Mouse (Mus musculus): ENCODE measurements at regions not wholly inside any gene's neighbourhood (a gene's known extent, or its start where the extent isn't known, plus 50 kb on each side); places are given as distances from the start of the nearest gene placed in this dataset.

- Histone ChIP-seq H3K9me3 (ENCODE audit: low read depth, low read length) (no peaks in the 10 kb centered on the region), H3K27me3 (ENCODE audit: insufficient read depth, low read length) (peaks cover 59% of the 10 kb centered on the region), H3K27ac (ENCODE audit: low read depth) (0 out of 2 replicates have a peak overlapping the region, but pooled peaks have one; percentile 12), H3K36me3 (ENCODE audit: insufficient read depth) (no peaks in the 10 kb centered on the region), H3K4me2 (peak overlapping the region; percentile 69), H3K4me3 (ENCODE audit: low read depth, low read length) (peak overlapping the region; percentile 24; the same call in 1 of the 2 replicates), H3K9ac (0 out of 2 replicates have a peak overlapping the region, but pooled peaks have one; percentile 23), H3K4me1 (ENCODE audit: insufficient read depth) (peaks cover 3% of the 10 kb centered on the region; the same call in 1 of the 2 replicates)
- WGBS: 0% methylated on average over 14 of the region's 14 CpGs
- ATAC-seq (ENCODE audit: insufficient read depth) (peak; percentile 66), DNase-seq (peak; percentile 80)
- TF ChIP-seq CTCF (IDR thresholded peaks at IDR 0.05; ENCODE audit: low read depth): no peak
These were observed 86.3 kb upstream of the Pax2 start for GRCm38 (mm10) chr19:44669535-44669958.

GRCm38 (mm10) chr19:44674621-44675245 lies 81.1 kb upstream of the Pax2 start:
- H3K27me3 ChIP-seq (ENCODE audit: insufficient read depth, low read length): peaks cover 91% of the 10 kb centered on the region
- H3K4me1 ChIP-seq (ENCODE audit: insufficient read depth): peaks cover 3% of the 10 kb centered on the region; the same call in 1 of the 2 replicates
- no peak for TF ChIP-seq CTCF (IDR thresholded peaks at IDR 0.05; ENCODE audit: low read depth)
- H3K36me3 ChIP-seq (ENCODE audit: insufficient read depth): no peaks in the 10 kb centered on the region
- DNase-seq: peak; percentile 30
- 6% methylated on average over 45 of the region's 45 CpGs for WGBS
- no peaks in the 10 kb centered on the region for H3K9me3 ChIP-seq (ENCODE audit: low read depth, low read length)
- H3K27ac ChIP-seq (ENCODE audit: low read depth): no peak overlapping the region
- no peak overlapping the region for H3K9ac ChIP-seq
- peak overlapping the region; percentile 40; the same call in 1 of the 2 replicates for H3K4me2 ChIP-seq
- H3K4me3 ChIP-seq (ENCODE audit: low read depth, low read length): peak overlapping the region; percentile 21
- no peak for ATAC-seq (ENCODE audit: insufficient read depth)

DNA sequence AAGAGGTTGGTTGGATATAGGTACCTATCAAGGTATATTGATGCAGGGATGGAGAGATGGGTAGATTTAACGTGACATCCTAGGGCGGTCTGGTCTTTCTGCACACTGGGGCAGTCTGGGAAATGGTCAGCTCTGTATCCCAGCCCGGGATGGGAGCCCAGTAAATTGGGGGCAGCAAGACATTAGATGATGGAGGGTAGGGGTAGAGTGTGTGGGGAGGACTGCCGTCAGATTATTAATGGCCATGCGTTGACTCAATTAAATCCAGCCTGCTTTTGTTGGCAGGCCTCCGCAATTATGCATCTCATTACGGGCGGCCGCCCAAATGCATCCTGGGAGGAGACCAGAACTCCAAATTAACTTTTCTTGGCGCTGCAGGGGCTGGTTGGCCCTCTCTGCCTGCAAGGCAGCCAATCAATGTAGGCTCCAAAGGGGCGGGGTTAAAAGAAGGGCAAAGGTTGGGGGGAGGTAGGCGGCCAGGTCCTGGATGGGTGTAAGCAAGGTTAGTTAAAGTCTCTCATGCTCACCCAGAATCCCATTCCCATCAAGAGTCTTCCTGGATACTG lies 79.2 kb upstream of the Pax2 start:
- H3K27me3 ChIP-seq (ENCODE audit: insufficient read depth, low read length): peaks cover 93% of the 10 kb centered on the region
- ATAC-seq (ENCODE audit: insufficient read depth) (no peak), DNase-seq (no peak)
- WGBS: 7% methylated on average over 12 of the region's 12 CpGs
- H3K4me3 ChIP-seq (ENCODE audit: low read depth, low read length): no peak overlapping the region
- TF ChIP-seq CTCF (IDR thresholded peaks at IDR 0.05; ENCODE audit: low read depth): no peak
- H3K4me2 ChIP-seq: no peak overlapping the region
- H3K27ac ChIP-seq (ENCODE audit: low read depth): no peak overlapping the region
- no peaks in the 10 kb centered on the region for H3K36me3 ChIP-seq (ENCODE audit: insufficient read depth)
- no peak overlapping the region for H3K9ac ChIP-seq
- H3K9me3 ChIP-seq (ENCODE audit: low read depth, low read length): no peaks in the 10 kb centered on the region
- no peaks in the 10 kb centered on the region; the same call in 1 of the 2 replicates for H3K4me1 ChIP-seq (ENCODE audit: insufficient read depth)

- Histone ChIP-seq H3K4me2 (no peak overlapping the region), H3K36me3 (ENCODE audit: insufficient read depth) (no peaks in the 10 kb centered on the region), H3K9me3 (ENCODE audit: low read depth, low read length) (no peaks in the 10 kb centered on the region), H3K9ac (no peak overlapping the region), H3K4me1 (ENCODE audit: insufficient read depth) (no peaks in the 10 kb centered on the region; the same call in 1 of the 2 replicates), H3K4me3 (ENCODE audit: low read depth, low read length) (no peak overlapping the region), H3K27me3 (ENCODE audit: insufficient read depth, low read length) (peaks cover 93% of the 10 kb centered on the region), H3K27ac (ENCODE audit: low read depth) (no peak overlapping the region)
- WGBS: 59% methylated on average over 8 of the region's 8 CpGs
- ATAC-seq (ENCODE audit: insufficient read depth) (no peak), DNase-seq (no peak)
- TF ChIP-seq CTCF (IDR thresholded peaks at IDR 0.05; ENCODE audit: low read depth): no peak
These were observed 78.5 kb upstream of the Pax2 start for GRCm38 (mm10) chr19:44677295-44677694.

DNA sequence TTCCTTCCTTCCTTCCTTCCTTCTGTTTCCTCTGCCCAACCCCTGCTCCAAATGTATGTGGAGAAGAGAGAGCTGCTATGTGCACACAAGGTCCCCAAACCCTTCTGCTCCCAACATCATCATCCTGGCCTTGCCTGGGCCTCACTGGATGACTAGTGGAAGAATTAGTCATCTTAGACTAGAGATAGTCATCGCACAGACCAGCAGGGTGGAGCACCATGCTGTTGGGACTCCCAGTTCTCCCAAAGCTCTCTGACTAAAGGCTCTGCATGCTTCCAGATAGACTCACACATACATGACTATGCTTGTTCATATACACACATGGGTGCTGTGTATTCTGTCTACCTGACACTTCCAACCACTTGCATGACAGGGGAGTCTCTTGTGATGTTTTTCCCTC lies 77.2 kb upstream of the Pax2 start:
- 57% methylated on average over 1 of the region's 1 CpGs for WGBS
- H3K27ac ChIP-seq (ENCODE audit: low read depth): no peak overlapping the region
- ATAC-seq (ENCODE audit: insufficient read depth): no peak
- no peak for DNase-seq
- peaks cover 93% of the 10 kb centered on the region for H3K27me3 ChIP-seq (ENCODE audit: insufficient read depth, low read length)
- no peaks in the 10 kb centered on the region for H3K4me1 ChIP-seq (ENCODE audit: insufficient read depth)
- no peak for TF ChIP-seq CTCF (IDR thresholded peaks at IDR 0.05; ENCODE audit: low read depth)
- no peaks in the 10 kb centered on the region for H3K9me3 ChIP-seq (ENCODE audit: low read depth, low read length)
- H3K9ac ChIP-seq: no peak overlapping the region
- no peak overlapping the region for H3K4me3 ChIP-seq (ENCODE audit: low read depth, low read length)
- H3K4me2 ChIP-seq: no peak overlapping the region
- no peaks in the 10 kb centered on the region for H3K36me3 ChIP-seq (ENCODE audit: insufficient read depth)

DNA sequence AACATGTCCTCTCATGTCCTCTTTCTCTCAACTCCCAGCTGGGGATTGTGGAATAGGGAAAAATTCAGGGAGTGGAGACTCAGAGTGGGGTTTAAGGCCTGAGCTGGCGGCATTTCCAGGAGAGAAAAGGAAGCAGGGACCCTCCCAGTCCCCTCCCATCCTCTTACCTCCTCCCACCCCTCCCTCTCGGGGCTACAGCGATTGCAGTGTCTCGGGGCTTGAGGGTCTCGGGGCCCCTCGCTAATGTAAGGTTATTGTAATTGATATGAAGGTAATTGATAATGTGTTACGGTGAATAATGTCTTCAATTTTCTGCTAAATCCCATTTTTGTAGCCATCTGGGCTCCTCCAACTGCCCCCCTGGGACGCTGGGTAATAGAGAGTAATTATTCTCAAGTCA lies 74.2 kb upstream of the Pax2 start:
- Histone ChIP-seq H3K4me3 (ENCODE audit: low read depth, low read length) (no peak overlapping the region), H3K9ac (no peak overlapping the region), H3K27me3 (ENCODE audit: insufficient read depth, low read length) (peaks cover 92% of the 10 kb centered on the region), H3K27ac (ENCODE audit: low read depth) (no peak overlapping the region), H3K4me2 (no peak overlapping the region), H3K9me3 (ENCODE audit: low read depth, low read length) (no peaks in the 10 kb centered on the region), H3K36me3 (ENCODE audit: insufficient read depth) (no peaks in the 10 kb centered on the region), H3K4me1 (ENCODE audit: insufficient read depth) (no peaks in the 10 kb centered on the region)
- no peak for ATAC-seq (ENCODE audit: insufficient read depth)
- WGBS: 11% methylated on average over 8 of the region's 8 CpGs
- DNase-seq: no peak
- no peak for TF ChIP-seq CTCF (IDR thresholded peaks at IDR 0.05; ENCODE audit: low read depth)

DNA sequence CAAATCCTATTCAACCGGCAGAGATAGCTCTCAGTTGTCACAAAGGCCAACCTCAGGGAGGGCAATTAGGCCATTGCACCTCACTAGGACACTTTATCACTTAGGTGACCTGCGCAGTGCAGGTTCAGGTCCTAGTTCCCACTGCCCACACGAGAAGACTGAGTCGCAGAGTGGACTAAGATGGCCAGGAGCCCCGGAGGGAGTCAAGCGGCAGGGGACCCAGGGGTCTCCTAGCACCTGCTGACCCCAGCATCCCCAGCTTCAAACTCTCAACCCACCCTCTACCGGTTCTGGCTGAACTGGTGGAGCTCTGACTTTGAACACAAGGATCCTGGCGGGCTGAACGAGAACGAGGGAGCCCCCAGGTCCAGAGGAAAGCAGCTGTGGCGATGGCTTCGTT lies 72.7 kb upstream of the Pax2 start:
- H3K9ac ChIP-seq: no peak overlapping the region
- no peak for ATAC-seq (ENCODE audit: insufficient read depth)
- H3K4me1 ChIP-seq (ENCODE audit: insufficient read depth): no peaks in the 10 kb centered on the region
- 5% methylated on average over 12 of the region's 12 CpGs for WGBS
- TF ChIP-seq CTCF (IDR thresholded peaks at IDR 0.05; ENCODE audit: low read depth): no peak
- no peaks in the 10 kb centered on the region for H3K36me3 ChIP-seq (ENCODE audit: insufficient read depth)
- peaks cover 85% of the 10 kb centered on the region for H3K27me3 ChIP-seq (ENCODE audit: insufficient read depth, low read length)
- no peak overlapping the region for H3K27ac ChIP-seq (ENCODE audit: low read depth)
- H3K4me2 ChIP-seq: no peak overlapping the region
- H3K4me3 ChIP-seq (ENCODE audit: low read depth, low read length): no peak overlapping the region
- H3K9me3 ChIP-seq (ENCODE audit: low read depth, low read length): no peaks in the 10 kb centered on the region
- no peak for DNase-seq
